Mouse (Mus musculus): ENCODE results near the gene Gm21958. TPM values are rescaled to one million over a fixed set of nuclear protein-coding genes. Genes with fewer than 3 reads are reported as not detected.

Gene Gm21958
- total and polyA plus RNA-seq, 2 experiments from 2014 or later: 0.25 TPM; not detected in 1

- Histone ChIP-seq H3K4me1 (ENCODE audit: insufficient read depth) (peaks cover 9% of the 10 kb centered on the region; the same call in 1 of the 2 replicates), H3K4me2 (ENCODE audit: low read depth) (peak within 1 kb of the TSS; percentile 70), H3K4me3 (ENCODE audit: low read depth, low read length) (peak within 1 kb of the TSS; percentile 69), H3K27me3 (ENCODE audit: insufficient read depth, low read length) (no peaks in the 10 kb centered on the region), H3K9me3 (ENCODE audit: low read length) (no peaks in the 10 kb centered on the region), H3K27ac (ENCODE audit: low read depth, low read length) (peak within 1 kb of the TSS; percentile 95), H3K9ac (peak within 1 kb of the TSS; percentile 98), H3K36me3 (ENCODE audit: insufficient read depth) (peaks cover 36% of the 10 kb centered on the region)
- peak; percentile 92 for TF ChIP-seq CTCF (IDR thresholded peaks at IDR 0.05; ENCODE audit: low read depth)
- DNase-seq (peak; percentile 91), ATAC-seq (peak; percentile 93)
- under 1% methylated on average over 59 of the region's 65 CpGs for WGBS
Measured at GRCm38 (mm10) chr3:54735247-54736046, 21.3 kb upstream of the Gm21958 start, which contains the start of the genes Exosc8 and Alg5. Gene Exosc8, minus strand, starts transcription at chr3:54735393. Gene Alg5, plus strand, starts transcription at chr3:54735539.

DNA sequence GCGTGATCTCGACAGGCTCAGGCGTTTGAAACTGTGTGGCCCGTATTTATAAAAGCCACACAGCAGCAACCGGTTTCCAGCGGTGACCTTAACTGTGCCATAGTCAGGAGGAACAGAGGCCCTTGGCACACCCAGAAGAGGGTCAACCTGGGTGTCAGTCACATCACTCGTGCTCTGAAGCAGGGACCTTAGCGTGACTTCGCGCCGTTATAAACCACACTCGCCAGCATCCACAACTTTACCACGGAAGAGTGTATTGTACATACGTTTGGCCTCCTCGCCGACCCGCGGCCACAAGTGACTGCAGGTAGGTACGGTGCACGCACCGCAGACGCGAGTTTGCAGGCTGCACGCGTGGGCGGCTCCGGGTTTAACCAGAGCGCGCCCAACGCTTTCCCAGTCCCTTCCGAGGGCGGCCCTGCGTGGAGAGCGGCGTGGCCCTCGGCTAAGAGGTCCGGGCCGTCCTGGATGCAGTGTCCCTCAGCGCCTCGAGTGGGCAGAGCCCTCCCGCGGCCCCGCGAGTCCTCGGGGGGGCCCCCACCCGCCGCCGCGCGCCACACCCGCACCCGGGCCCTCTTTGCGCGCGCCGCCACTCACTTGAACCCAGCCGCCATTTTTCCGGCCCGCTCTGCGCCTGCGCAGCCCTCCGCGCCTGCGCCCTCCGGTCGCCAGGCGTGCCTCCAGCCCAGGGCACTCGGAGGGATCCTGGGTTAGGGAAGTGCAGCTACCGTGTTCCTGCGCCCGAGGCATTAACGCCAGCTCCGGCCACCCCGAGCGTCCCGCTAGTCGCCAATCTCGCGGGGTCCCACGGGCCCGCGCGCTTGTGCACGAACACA is 20.5 kb upstream of the Gm21958 start:
- peak overlapping the region; percentile 95 for H3K27ac ChIP-seq (ENCODE audit: low read depth, low read length)
- DNase-seq: peak; percentile 94
- H3K27me3 ChIP-seq (ENCODE audit: insufficient read depth, low read length): no peaks in the 10 kb centered on the region
- peaks cover 42% of the 10 kb centered on the region for H3K36me3 ChIP-seq (ENCODE audit: insufficient read depth)
- no peak for TF ChIP-seq CTCF (IDR thresholded peaks at IDR 0.05; ENCODE audit: low read depth)
- H3K4me1 ChIP-seq (ENCODE audit: insufficient read depth): peaks cover 9% of the 10 kb centered on the region; the same call in 1 of the 2 replicates
- peak overlapping the region; percentile 70 for H3K4me2 ChIP-seq (ENCODE audit: low read depth)
- peak overlapping the region; percentile 98 for H3K9ac ChIP-seq
- ATAC-seq: peak; percentile 95
- under 1% methylated on average over 75 of the region's 84 CpGs for WGBS
- H3K9me3 ChIP-seq (ENCODE audit: low read length): no peaks in the 10 kb centered on the region
- peak overlapping the region; percentile 69 for H3K4me3 ChIP-seq (ENCODE audit: low read depth, low read length)

- ATAC-seq: no peak
- no peaks in the 10 kb centered on the region for H3K9me3 ChIP-seq (ENCODE audit: low read length)
- peaks cover 9% of the 10 kb centered on the region; the same call in 1 of the 2 replicates for H3K4me1 ChIP-seq (ENCODE audit: insufficient read depth)
- no peak overlapping the region for H3K27ac ChIP-seq (ENCODE audit: low read depth, low read length)
- no peak for DNase-seq
- TF ChIP-seq CTCF (IDR thresholded peaks at IDR 0.05; ENCODE audit: low read depth): no peak
- H3K27me3 ChIP-seq (ENCODE audit: insufficient read depth, low read length): no peaks in the 10 kb centered on the region
- no peak overlapping the region for H3K9ac ChIP-seq
- peaks cover 54% of the 10 kb centered on the region for H3K36me3 ChIP-seq (ENCODE audit: insufficient read depth)
- no peak overlapping the region for H3K4me3 ChIP-seq (ENCODE audit: low read depth, low read length)
- WGBS: 90% methylated on average over 4 of the region's 4 CpGs
- H3K4me2 ChIP-seq (ENCODE audit: low read depth): no peak overlapping the region
Measured at GRCm38 (mm10) chr3:54732371-54732770, 18.2 kb upstream of the Gm21958 start.

GRCm38 (mm10) chr3:54731626-54732150 is 17.5 kb upstream of the Gm21958 start:
- H3K27ac ChIP-seq (ENCODE audit: low read depth, low read length): no peak overlapping the region
- peaks cover 61% of the 10 kb centered on the region for H3K36me3 ChIP-seq (ENCODE audit: insufficient read depth)
- no peaks in the 10 kb centered on the region for H3K27me3 ChIP-seq (ENCODE audit: insufficient read depth, low read length)
- DNase-seq (no peak), ATAC-seq (no peak)
- no peak overlapping the region for H3K4me3 ChIP-seq (ENCODE audit: low read depth, low read length)
- TF ChIP-seq CTCF (IDR thresholded peaks at IDR 0.05; ENCODE audit: low read depth): no peak
- H3K9ac ChIP-seq: no peak overlapping the region
- H3K4me2 ChIP-seq (ENCODE audit: low read depth): no peak overlapping the region
- peaks cover 9% of the 10 kb centered on the region; the same call in 1 of the 2 replicates for H3K4me1 ChIP-seq (ENCODE audit: insufficient read depth)
- H3K9me3 ChIP-seq (ENCODE audit: low read length): no peaks in the 10 kb centered on the region
- WGBS: 85% methylated on average over 8 of the region's 8 CpGs

DNA sequence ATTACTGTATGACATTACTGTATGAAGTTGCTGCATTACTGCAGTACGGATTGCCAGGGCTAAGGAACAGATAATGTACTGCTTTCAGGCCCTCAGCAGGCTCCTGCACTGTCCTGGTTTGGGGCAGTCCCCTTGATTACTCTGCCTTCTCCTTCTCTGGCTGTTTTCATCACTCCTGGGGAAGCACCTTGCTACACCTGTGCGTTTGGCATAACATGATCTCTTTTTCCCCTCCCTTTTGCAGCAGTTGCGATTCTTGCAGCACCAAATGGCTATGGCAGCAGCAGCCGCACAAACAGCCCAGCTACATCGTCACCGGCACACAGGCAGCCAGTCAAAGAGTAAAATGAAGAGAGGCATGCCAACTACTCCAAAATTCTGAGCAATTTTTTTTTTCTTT is 13.9 kb upstream of the Gm21958 start:
- no peak for TF ChIP-seq CTCF (IDR thresholded peaks at IDR 0.05; ENCODE audit: low read depth)
- Histone ChIP-seq H3K9ac (no peak overlapping the region), H3K36me3 (ENCODE audit: insufficient read depth) (peaks cover 72% of the 10 kb centered on the region), H3K4me2 (ENCODE audit: low read depth) (no peak overlapping the region), H3K4me3 (ENCODE audit: low read depth, low read length) (no peak overlapping the region), H3K27ac (ENCODE audit: low read depth, low read length) (no peak overlapping the region), H3K4me1 (ENCODE audit: insufficient read depth) (no peaks in the 10 kb centered on the region), H3K27me3 (ENCODE audit: insufficient read depth, low read length) (no peaks in the 10 kb centered on the region), H3K9me3 (ENCODE audit: low read length) (no peaks in the 10 kb centered on the region)
- ATAC-seq (no peak), DNase-seq (no peak)
- 89% methylated on average over 6 of the region's 6 CpGs for WGBS

- no peaks in the 10 kb centered on the region for H3K9me3 ChIP-seq (ENCODE audit: low read length)
- no peak overlapping the region for H3K27ac ChIP-seq (ENCODE audit: low read depth, low read length)
- TF ChIP-seq CTCF (IDR thresholded peaks at IDR 0.05; ENCODE audit: low read depth): no peak
- H3K9ac ChIP-seq: no peak overlapping the region
- no peaks in the 10 kb centered on the region for H3K4me1 ChIP-seq (ENCODE audit: insufficient read depth)
- no peak overlapping the region for H3K4me3 ChIP-seq (ENCODE audit: low read depth, low read length)
- H3K27me3 ChIP-seq (ENCODE audit: insufficient read depth, low read length): no peaks in the 10 kb centered on the region
- ATAC-seq: no peak
- peaks cover 72% of the 10 kb centered on the region for H3K36me3 ChIP-seq (ENCODE audit: insufficient read depth)
- WGBS: 95% methylated on average over 2 of the region's 2 CpGs
- H3K4me2 ChIP-seq (ENCODE audit: low read depth): no peak overlapping the region
- DNase-seq: no peak
Measured at GRCm38 (mm10) chr3:54727588-54727987, 13.4 kb upstream of the Gm21958 start.
